Mouse (Mus musculus): ENCODE results near the gene AI464131.
"Not testable (repeated sequence)": the region's sequence is repeated elsewhere in the genome, so short reads cannot be mapped to it uniquely, and the experiment has no call there.

The AI464131 gene

GRCm38 (mm10) chr4:41470684-41471383 lies 32.0 kb downstream of the AI464131 start:
- no peak for DNase-seq (ENCODE audit: inconsistent age in 2 of 2, low spot score in 1 of 2)

- no peak for DNase-seq (ENCODE audit: inconsistent age in 2 of 2, low spot score in 1 of 2)
Measured at GRCm38 (mm10) chr4:41470051-41470683, 32.7 kb downstream of the AI464131 start.

GRCm38 (mm10) chr4:41469199-41469598 lies 33.7 kb downstream of the AI464131 start:
- DNase-seq (ENCODE audit: inconsistent age in 2 of 2, low spot score in 1 of 2) = no peak

GRCm38 (mm10) chr4:41468396-41469080 lies 34.3 kb downstream of the AI464131 start:
- DNase-seq (ENCODE audit: inconsistent age in 2 of 2, low spot score in 1 of 2) = peak; percentile 61 to 89

- no peak for DNase-seq (ENCODE audit: inconsistent age in 2 of 2, low spot score in 1 of 2)
Measured at GRCm38 (mm10) chr4:41465287-41465665, 37.6 kb downstream of the AI464131 start.

- DNase-seq (ENCODE audit: inconsistent age in 2 of 2, low spot score in 1 of 2) = peak; percentile 99
Measured at GRCm38 (mm10) chr4:41464345-41465286, 38.3 kb downstream of the AI464131 start, which contains the start of the genes Kif24 and Nudt2. TSS of gene Kif24 (minus strand) at chr4:41464887. TSS of gene Nudt2 (plus strand) at chr4:41465151.

- not testable (repeated sequence) for DNase-seq (ENCODE audit: inconsistent age in 2 of 2, low spot score in 1 of 2)
Measured at GRCm38 (mm10) chr4:41463051-41463738, 39.7 kb downstream of the AI464131 start.

- DNase-seq (ENCODE audit: inconsistent age in 2 of 2, low spot score in 1 of 2) = no peak
Measured at GRCm38 (mm10) chr4:41460690-41461089, 42.2 kb downstream of the AI464131 start.

- DNase-seq (ENCODE audit: inconsistent age in 2 of 2, low spot score in 1 of 2) = no peak
Measured at GRCm38 (mm10) chr4:41447595-41447994, 55.3 kb downstream of the AI464131 start.

Measured in adrenal gland, adult (tissue).